Mouse (Mus musculus) T-cell, adult 2 months (primary cell): Measurements from ENCODE around the gene Usp28.

Experiments used
- DNase-seq: peaks from one replicate; pipeline ENCODE4 v3.0.0; 2022; ENCODE audit warnings: low spot score

Gene Usp28

GRCm38 (mm10) chr9:49023956-49024355 lies 38.8 kb downstream of the Usp28 start:
- no peak for DNase-seq

GRCm38 (mm10) chr9:49024529-49024928 lies 39.4 kb downstream of the Usp28 start:
- DNase-seq: no peak

GRCm38 (mm10) chr9:49034764-49035163 lies 49.6 kb downstream of the Usp28 start:
- no peak for DNase-seq

- no peak for DNase-seq
Observed at GRCm38 (mm10) chr9:49050901-49051300, 65.7 kb downstream of the Usp28 start.

- DNase-seq: peak; percentile 58
Observed at GRCm38 (mm10) chr9:49051349-49051748, 66.2 kb downstream of the Usp28 start.

GRCm38 (mm10) chr9:49054028-49054427 lies 68.9 kb downstream of the Usp28 start:
- no peak for DNase-seq

GRCm38 (mm10) chr9:49055333-49056205 lies 70.4 kb downstream of the Usp28 start, which contains the start of gene Zw10:
Zw10 (plus strand) TSS chr9:49055613.
- peak; percentile 89 for DNase-seq

GRCm38 (mm10) chr9:49076847-49077246 lies 91.7 kb downstream of the Usp28 start:
- DNase-seq: no peak

- DNase-seq: no peak
Observed at GRCm38 (mm10) chr9:49081107-49081506, 95.9 kb downstream of the Usp28 start, which contains the start of gene Tmprss5. Tmprss5 (plus strand) TSS chr9:49081260.

- DNase-seq: no peak
Observed at GRCm38 (mm10) chr9:49081561-49081960, 96.4 kb downstream of the Usp28 start.

- no peak for DNase-seq
Observed at GRCm38 (mm10) chr9:49087317-49087716, 102.1 kb downstream of the Usp28 start.
